Mouse (Mus musculus) heart, adult 11 months (tissue): ENCODE measurements at regions not wholly inside any gene's neighbourhood (a gene's known extent, or its start where the extent isn't known, plus 50 kb on each side); places are given as distances from the start of the nearest gene placed in this dataset.
A peak's percentile ranks its signal among the peaks of the same experiment; 100 is the strongest.

Source experiments
- DNase-seq: peaks from one replicate; pipeline ENCODE4 v3.0.0; 2022

- DNase-seq = peak; percentile 94
Measured at GRCm38 (mm10) chr13:5802079-5802478, 59.2 kb upstream of the Klf6 start.

GRCm38 (mm10) chr13:5802826-5803225, 58.5 kb upstream of the Klf6 start:
- peak; percentile 96 for DNase-seq

GRCm38 (mm10) chr13:5803540-5804380, 57.5 kb upstream of the Klf6 start:
- DNase-seq = peak; percentile 98

- no peak for DNase-seq
Measured at GRCm38 (mm10) chr13:5804381-5804941, 56.8 kb upstream of the Klf6 start.

GRCm38 (mm10) chr13:5808380-5808779, 52.9 kb upstream of the Klf6 start:
- DNase-seq = no peak
